Mouse (Mus musculus): Measurements from ENCODE around the gene Mup11.
"Not testable (repeated sequence)": the region's sequence is repeated elsewhere in the genome, so short reads cannot be mapped to it uniquely, and the experiment has no call there.

Gene Mup11

GRCm38 (mm10) chr4:60662311-60662710, at the start of gene Mup11:
Gene Mup11 (minus strand): TSS chr4:60662411.
- not testable (repeated sequence) for DNase-seq
